Mouse (Mus musculus) embryonic facial prominence, embryonic 13.5 days (tissue): ENCODE measurements around the gene Xrcc5. TPM values are rescaled to one million over a fixed set of nuclear protein-coding genes. Genes with fewer than 3 reads are reported as not detected.

Experiments
- ATAC-seq: fragments of 200-750 bp; cut with Nextera tagmentation; 2 replicates; pipeline ENCODE4 v1.8.0; 2017; ENCODE audit warnings: low read depth; ENCODE audit not compliant: insufficient number of reproducible peaks, insufficient read depth, low FRiP score, low TSS enrichment
- H3K27ac ChIP-seq: fragments of 300-500 bp; sonication (generic); 2 replicates; pipeline ENCODE4 v1.5.1; 2015; ENCODE audit warnings: moderate library complexity, mild to moderate bottlenecking, inconsistent platforms
- H3K27me3 ChIP-seq: fragments of 300-500 bp; sonication (generic); 2 replicates; pipeline ENCODE4 v1.6.1; 2015; ENCODE audit warnings: mild to moderate bottlenecking, inconsistent platforms
- H3K36me3 ChIP-seq: fragments of 300-500 bp; sonication (generic); 2 replicates; pipeline ENCODE4 v1.6.1; 2015; ENCODE audit warnings: mild to moderate bottlenecking, inconsistent platforms
- H3K4me1 ChIP-seq: fragments of 300-500 bp; sonication (generic); 2 replicates; pipeline ENCODE4 v1.6.1; 2015; ENCODE audit warnings: inconsistent platforms
- H3K4me2 ChIP-seq: fragments of 300-500 bp; sonication (generic); 2 replicates; pipeline ENCODE4 v1.6.1; 2015; ENCODE audit warnings: moderate library complexity, mild to moderate bottlenecking, inconsistent platforms
- H3K4me3 ChIP-seq: fragments of 300-500 bp; sonication (generic); 2 replicates; pipeline ENCODE4 v1.5.1; 2015; ENCODE audit warnings: mild to moderate bottlenecking, inconsistent platforms
- H3K9ac ChIP-seq: fragments of 300-500 bp; sonication (generic); 2 replicates; pipeline ENCODE4 v1.6.1; 2015; ENCODE audit warnings: mild to moderate bottlenecking, inconsistent platforms
- H3K9me3 ChIP-seq: fragments of 300-500 bp; sonication (generic); 2 replicates; pipeline ENCODE4 v1.6.1; 2016; ENCODE audit warnings: inconsistent platforms
- WGBS: fragments of 180-500 bp; shearing (Covaris S2); methylation state at CpG from one replicate; pipeline ENCODE4 v1.1.7; 2015; ENCODE audit warnings: mixed read lengths; 5-methylcytosine and 5-hydroxymethylcytosine counted together
- polyA plus RNA-seq: library from polyadenylated mRNA; unstranded; fragments of >200 nt; fragmentation: Nextera tagmentation; extraction: Ambion mirVana; gene quantifications from 2 replicates; pipeline ENCODE4 v1.2.1, GENCODE M21; 2015

Xrcc5 gene
- polyA plus RNA-seq, 1 experiment from 2014 or later, result 49.8 TPM

DNA sequence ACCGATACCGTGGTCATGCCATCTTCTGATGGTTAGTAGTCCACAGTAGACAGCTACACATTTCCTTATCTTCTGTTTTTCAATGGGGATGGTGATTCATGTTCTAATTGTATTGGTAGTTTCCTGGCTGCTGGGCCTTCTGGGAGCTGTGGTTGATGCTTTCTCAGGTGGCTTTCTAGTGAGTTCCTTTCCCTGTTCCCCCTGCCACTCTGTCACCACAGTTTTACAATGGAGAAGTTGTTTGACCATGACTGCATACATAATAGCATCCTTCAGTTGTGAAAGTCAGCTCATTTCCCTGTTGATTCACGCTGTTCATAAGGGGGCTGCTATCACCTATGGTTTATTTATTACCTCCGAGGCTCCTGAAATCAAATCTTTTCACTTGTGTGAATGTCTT lies 53.6 kb downstream of the Xrcc5 start:
- no peaks in the 10 kb centered on the region for H3K4me1 ChIP-seq
- no peak overlapping the region for H3K9ac ChIP-seq
- no peaks in the 10 kb centered on the region for H3K27me3 ChIP-seq
- no peak overlapping the region for H3K4me3 ChIP-seq
- H3K27ac ChIP-seq, result no peak overlapping the region
- H3K36me3 ChIP-seq, result peaks cover 45% of the 10 kb centered on the region
- no peak overlapping the region for H3K4me2 ChIP-seq
- WGBS, result 93% methylated on average over 4 of the region's 4 CpGs
- H3K9me3 ChIP-seq, result no peaks in the 10 kb centered on the region
- ATAC-seq, result no peak

DNA sequence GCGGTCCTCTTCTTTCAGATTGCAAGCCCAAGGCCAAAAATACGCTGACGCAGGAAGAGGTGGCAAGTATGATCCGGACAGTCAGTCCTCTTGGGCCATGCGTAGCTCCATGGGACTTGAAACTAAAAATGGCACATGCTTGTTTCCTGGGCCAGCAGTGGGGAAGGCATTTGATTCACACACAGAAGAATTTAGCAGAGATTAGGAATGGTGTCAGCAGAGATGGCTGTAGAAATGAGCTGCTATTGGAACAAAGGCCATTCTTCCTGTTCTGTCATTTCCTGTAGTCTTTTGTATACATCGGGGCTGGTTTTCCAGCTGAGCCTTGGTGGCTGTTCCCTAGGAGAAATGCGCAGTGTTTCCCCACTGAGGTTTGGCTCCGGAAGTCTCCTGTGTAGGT lies 57.4 kb downstream of the Xrcc5 start:
- Histone ChIP-seq H3K4me2 (no peak overlapping the region), H3K27me3 (no peaks in the 10 kb centered on the region), H3K9me3 (no peaks in the 10 kb centered on the region), H3K4me3 (no peak overlapping the region), H3K36me3 (peaks cover 31% of the 10 kb centered on the region), H3K9ac (no peak overlapping the region), H3K4me1 (no peaks in the 10 kb centered on the region), H3K27ac (no peak overlapping the region)
- 85% methylated on average over 8 of the region's 8 CpGs for WGBS
- no peak for ATAC-seq

- Histone ChIP-seq H3K36me3 (peaks cover 27% of the 10 kb centered on the region), H3K27ac (no peak overlapping the region), H3K27me3 (no peaks in the 10 kb centered on the region), H3K4me1 (no peaks in the 10 kb centered on the region), H3K4me2 (no peak overlapping the region), H3K9ac (no peak overlapping the region), H3K4me3 (no peak overlapping the region), H3K9me3 (no peaks in the 10 kb centered on the region)
- no peak for ATAC-seq
- WGBS, result 91% methylated on average over 1 of the region's 1 CpGs
These were observed 65.3 kb downstream of the Xrcc5 start for GRCm38 (mm10) chr1:72372512-72372911.

DNA sequence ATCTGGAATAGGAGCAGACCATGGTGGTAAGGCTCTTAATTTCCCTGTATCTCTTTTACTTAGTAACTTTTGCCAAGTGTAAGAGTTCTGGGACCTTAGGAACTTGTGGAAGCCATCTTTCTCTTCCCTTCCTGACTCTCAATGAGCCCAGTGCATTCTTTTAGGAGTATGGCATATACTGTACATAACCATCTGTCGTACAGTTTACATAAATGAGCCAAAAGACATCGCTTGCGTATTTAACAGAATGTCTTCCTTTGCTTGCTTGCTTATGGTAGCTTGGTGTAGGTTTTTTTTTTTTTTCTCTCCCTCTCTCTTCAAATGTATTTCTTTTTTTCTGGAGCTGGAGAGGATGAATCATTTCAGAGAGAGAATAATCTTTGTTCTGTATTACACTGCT lies 65.7 kb downstream of the Xrcc5 start:
- Histone ChIP-seq H3K27ac (no peak overlapping the region), H3K4me3 (no peak overlapping the region), H3K9ac (no peak overlapping the region), H3K4me1 (no peaks in the 10 kb centered on the region), H3K36me3 (peaks cover 27% of the 10 kb centered on the region), H3K27me3 (no peaks in the 10 kb centered on the region), H3K4me2 (no peak overlapping the region), H3K9me3 (no peaks in the 10 kb centered on the region)
- WGBS, result 91% methylated on average over 3 of the region's 3 CpGs
- ATAC-seq, result no peak

DNA sequence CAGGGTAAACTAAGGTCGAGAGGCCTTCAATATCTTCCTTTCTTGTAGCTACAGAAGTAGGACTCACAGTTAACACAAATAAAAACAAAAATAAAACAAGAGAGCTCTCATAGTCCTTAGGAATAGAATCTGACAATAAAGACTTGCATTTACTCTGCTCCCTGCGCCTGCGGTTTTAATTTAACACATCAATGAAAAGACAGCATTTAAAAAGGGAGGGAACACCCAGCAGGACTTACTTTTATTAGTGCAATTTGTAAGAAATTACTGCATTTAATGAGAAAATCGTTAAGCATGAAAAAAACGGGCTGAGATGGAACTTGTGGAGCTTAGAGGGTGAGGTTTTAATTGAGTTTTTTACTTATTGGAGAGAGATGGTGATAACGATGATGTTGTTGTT lies 66.4 kb downstream of the Xrcc5 start:
- WGBS, result 80% methylated on average over 6 of the region's 6 CpGs
- no peak for ATAC-seq
- H3K9me3 ChIP-seq, result no peaks in the 10 kb centered on the region
- peaks cover 27% of the 10 kb centered on the region for H3K36me3 ChIP-seq
- H3K4me1 ChIP-seq, result no peaks in the 10 kb centered on the region
- no peak overlapping the region for H3K4me2 ChIP-seq
- H3K27me3 ChIP-seq, result no peaks in the 10 kb centered on the region
- H3K27ac ChIP-seq, result no peak overlapping the region
- H3K4me3 ChIP-seq, result no peak overlapping the region
- H3K9ac ChIP-seq, result no peak overlapping the region

GRCm38 (mm10) chr1:72374049-72374448 lies 66.8 kb downstream of the Xrcc5 start:
- H3K27ac ChIP-seq, result no peak overlapping the region
- H3K4me1 ChIP-seq, result no peaks in the 10 kb centered on the region
- no peak overlapping the region for H3K4me2 ChIP-seq
- 83% methylated on average over 4 of the region's 4 CpGs for WGBS
- H3K4me3 ChIP-seq, result no peak overlapping the region
- H3K36me3 ChIP-seq, result peaks cover 27% of the 10 kb centered on the region
- H3K27me3 ChIP-seq, result no peaks in the 10 kb centered on the region
- ATAC-seq, result no peak
- no peak overlapping the region for H3K9ac ChIP-seq
- H3K9me3 ChIP-seq, result no peaks in the 10 kb centered on the region

DNA sequence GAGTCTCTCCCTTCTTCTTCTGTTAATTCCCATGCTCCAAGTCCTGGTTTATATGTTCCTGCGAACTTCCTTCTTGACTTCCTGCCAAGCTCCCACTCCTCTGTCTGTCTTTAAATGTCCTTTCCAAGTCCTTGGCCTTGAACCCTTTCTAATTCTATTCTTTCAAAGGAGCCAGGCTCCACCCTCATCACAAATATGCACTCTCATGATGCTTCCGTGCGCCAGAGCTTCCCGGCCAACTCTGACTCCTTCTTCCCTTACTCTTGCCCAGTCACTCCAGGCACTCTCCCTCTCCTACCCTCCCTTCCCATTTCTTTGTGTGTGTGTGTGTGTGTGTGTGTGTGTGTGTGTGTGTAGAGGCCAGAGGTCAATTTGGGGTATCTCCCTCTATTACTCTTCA lies 70.9 kb downstream of the Xrcc5 start:
- no peak overlapping the region for H3K9ac ChIP-seq
- H3K27ac ChIP-seq, result no peak overlapping the region
- no peak overlapping the region for H3K4me3 ChIP-seq
- no peak overlapping the region for H3K4me2 ChIP-seq
- ATAC-seq, result no peak
- no peaks in the 10 kb centered on the region for H3K4me1 ChIP-seq
- H3K36me3 ChIP-seq, result peaks cover 5% of the 10 kb centered on the region
- H3K27me3 ChIP-seq, result no peaks in the 10 kb centered on the region
- H3K9me3 ChIP-seq, result no peaks in the 10 kb centered on the region
- 87% methylated on average over 4 of the region's 4 CpGs for WGBS

GRCm38 (mm10) chr1:72379752-72380353 lies 72.6 kb downstream of the Xrcc5 start:
- ATAC-seq, result no peak
- no peak overlapping the region for H3K27ac ChIP-seq
- H3K9ac ChIP-seq, result no peak overlapping the region
- no peak overlapping the region for H3K4me3 ChIP-seq
- no peaks in the 10 kb centered on the region for H3K4me1 ChIP-seq
- no peaks in the 10 kb centered on the region for H3K9me3 ChIP-seq
- no peak overlapping the region for H3K4me2 ChIP-seq
- 89% methylated on average over 11 of the region's 11 CpGs for WGBS
- H3K36me3 ChIP-seq, result peaks cover 5% of the 10 kb centered on the region
- H3K27me3 ChIP-seq, result no peaks in the 10 kb centered on the region

- H3K27me3 ChIP-seq, result no peaks in the 10 kb centered on the region
- no peak overlapping the region for H3K4me2 ChIP-seq
- H3K4me3 ChIP-seq, result no peak overlapping the region
- peaks cover 9% of the 10 kb centered on the region for H3K36me3 ChIP-seq
- H3K4me1 ChIP-seq, result no peaks in the 10 kb centered on the region
- H3K9ac ChIP-seq, result no peak overlapping the region
- ATAC-seq, result no peak
- 96% methylated on average over 3 of the region's 3 CpGs for WGBS
- H3K27ac ChIP-seq, result no peak overlapping the region
- H3K9me3 ChIP-seq, result no peaks in the 10 kb centered on the region
These were observed 73.3 kb downstream of the Xrcc5 start for GRCm38 (mm10) chr1:72380544-72380943.

- H3K9me3 ChIP-seq, result no peaks in the 10 kb centered on the region
- no peak for ATAC-seq
- H3K9ac ChIP-seq, result no peak overlapping the region
- H3K27me3 ChIP-seq, result no peaks in the 10 kb centered on the region
- WGBS, result 79% methylated on average over 7 of the region's 7 CpGs
- no peak overlapping the region for H3K27ac ChIP-seq
- H3K4me2 ChIP-seq, result no peak overlapping the region
- H3K4me1 ChIP-seq, result no peaks in the 10 kb centered on the region
- H3K4me3 ChIP-seq, result no peak overlapping the region
- peaks cover 21% of the 10 kb centered on the region for H3K36me3 ChIP-seq
These were observed 75.8 kb downstream of the Xrcc5 start for GRCm38 (mm10) chr1:72383056-72383455.

GRCm38 (mm10) chr1:72383651-72384050 lies 76.4 kb downstream of the Xrcc5 start:
- Histone ChIP-seq H3K27ac (no peak overlapping the region), H3K9me3 (no peaks in the 10 kb centered on the region), H3K4me3 (no peak overlapping the region), H3K36me3 (peaks cover 25% of the 10 kb centered on the region), H3K9ac (no peak overlapping the region), H3K4me2 (no peak overlapping the region), H3K4me1 (no peaks in the 10 kb centered on the region), H3K27me3 (no peaks in the 10 kb centered on the region)
- WGBS, result 72% methylated on average over 5 of the region's 5 CpGs
- ATAC-seq, result no peak

GRCm38 (mm10) chr1:72390420-72390819 lies 83.2 kb downstream of the Xrcc5 start:
- peaks cover 26% of the 10 kb centered on the region for H3K36me3 ChIP-seq
- H3K27me3 ChIP-seq, result no peaks in the 10 kb centered on the region
- 0 out of 2 replicates have a peak, but pooled peaks cover 3% of the 10 kb centered on the region for H3K4me1 ChIP-seq
- ATAC-seq, result no peak
- H3K9ac ChIP-seq, result no peak overlapping the region
- no peaks in the 10 kb centered on the region for H3K9me3 ChIP-seq
- H3K27ac ChIP-seq, result no peak overlapping the region
- H3K4me3 ChIP-seq, result no peak overlapping the region
- no peak overlapping the region for H3K4me2 ChIP-seq
- 66% methylated on average over 4 of the region's 4 CpGs for WGBS
